Mouse (Mus musculus) forebrain, embryonic 11.5 days (tissue): ENCODE measurements at regions not wholly inside any gene's neighbourhood (a gene's known extent, or its start where the extent isn't known, plus 50 kb on each side); places are given as distances from the start of the nearest gene placed in this dataset. TPM values are rescaled to one million over a fixed set of nuclear protein-coding genes. Genes with fewer than 3 reads are reported as not detected.
"Not testable (repeated sequence)": the region's sequence is repeated elsewhere in the genome, so short reads cannot be mapped to it uniquely, and the experiment has no call there.

Source experiments
- ATAC-seq: fragments of 200-750 bp; cut with Nextera tagmentation; replicated peaks from 2 replicates; pipeline ENCODE4 v1.8.0; 2017; ENCODE audit warnings: moderate TSS enrichment; ENCODE audit not compliant: low FRiP score
- DNase-seq: peaks from one replicate; pipeline ENCODE4 v3.0.0-alpha.2; 2017; ENCODE audit warnings: low spot score
- H3K27ac ChIP-seq: fragments of 300-500 bp; sonication (generic); 2 replicates; pipeline ENCODE4 v1.5.1; 2014; ENCODE audit warnings: low read depth, low read length
- H3K27me3 ChIP-seq: fragments of 300-500 bp; sonication (generic); 2 replicates; pipeline ENCODE4 v1.6.1; 2014; ENCODE audit warnings: mild to moderate bottlenecking, low read length, mixed read lengths; ENCODE audit not compliant: control insufficient read depth, insufficient read depth
- H3K36me3 ChIP-seq: fragments of 300-500 bp; sonication (generic); 2 replicates; pipeline ENCODE4 v1.6.1; 2014; ENCODE audit warnings: mild to moderate bottlenecking, low read length, moderate library complexity, mixed read lengths; ENCODE audit not compliant: control insufficient read depth, insufficient read depth
- H3K4me1 ChIP-seq: fragments of 300-500 bp; sonication (generic); replicated peaks from 2 replicates; pipeline ENCODE4 v1.6.1; 2014; ENCODE audit warnings: low read length, mixed read lengths; ENCODE audit not compliant: control insufficient read depth, insufficient read depth
- H3K4me2 ChIP-seq: fragments of 300-500 bp; sonication (generic); 2 replicates; pipeline ENCODE4 v1.6.1; 2014; ENCODE audit warnings: low read depth, mild to moderate bottlenecking, low read length, moderate library complexity, mixed read lengths; ENCODE audit not compliant: severe bottlenecking
- H3K4me3 ChIP-seq: fragments of 300-500 bp; sonication (generic); 2 replicates; pipeline ENCODE4 v1.5.1; 2014; ENCODE audit warnings: low read depth, low read length
- H3K9ac ChIP-seq: fragments of 300-500 bp; sonication (generic); 2 replicates; pipeline ENCODE4 v1.6.1; 2014; ENCODE audit warnings: low read length
- H3K9me3 ChIP-seq: fragments of 300-500 bp; sonication (generic); 2 replicates; pipeline ENCODE4 v1.6.1; 2016; ENCODE audit warnings: low read length, mixed read lengths; ENCODE audit not compliant: control insufficient read depth
- WGBS: fragments of 180-500 bp; shearing (Covaris S2); extraction: QIAGEN DNeasy Blood & Tissue Kit; methylation state at CpG from one replicate; pipeline ENCODE4 v1.1.7; 2014; 5-methylcytosine and 5-hydroxymethylcytosine counted together
- microRNA-seq: library from miRNA; unstranded; fragments of <30 nt; microRNA quantifications from one replicate; pipeline ENCODE4, GENCODE M21; 2016; ENCODE audit not compliant: insufficient number of aligned reads

DNA sequence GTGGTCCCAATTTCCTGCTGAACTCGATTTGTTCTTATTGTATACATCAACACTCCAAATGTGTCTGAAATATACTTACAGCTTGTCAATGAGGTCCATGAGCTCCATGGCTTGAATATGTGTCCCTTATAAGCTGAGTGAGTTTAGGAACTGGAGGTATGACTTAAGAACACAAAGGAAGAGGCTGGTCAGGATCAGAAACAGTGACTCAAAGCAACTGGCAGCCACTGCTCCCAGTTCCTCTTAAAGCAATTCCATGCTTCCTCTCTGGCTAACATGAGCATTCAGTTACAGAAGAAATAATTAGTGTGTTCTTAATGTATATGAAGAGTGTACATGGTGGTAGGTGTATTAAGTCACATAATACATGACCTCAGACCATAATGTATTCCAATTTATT, 81.7 kb upstream of the Egfr start:
- H3K4me3 ChIP-seq: no peak overlapping the region
- ATAC-seq (no peak), DNase-seq (no peak)
- no peak overlapping the region for H3K27ac ChIP-seq
- no peak overlapping the region for H3K4me2 ChIP-seq
- H3K9me3 ChIP-seq: no peaks in the 10 kb centered on the region
- H3K27me3 ChIP-seq: no peaks in the 10 kb centered on the region
- 89% methylated on average over 1 of the region's 1 CpGs for WGBS
- no peaks in the 10 kb centered on the region for H3K36me3 ChIP-seq
- H3K9ac ChIP-seq: no peak overlapping the region
- H3K4me1 ChIP-seq: no peaks in the 10 kb centered on the region

- not testable (repeated sequence) for H3K4me3 ChIP-seq, H3K27ac ChIP-seq, H3K36me3 ChIP-seq, H3K4me2 ChIP-seq, H3K9ac ChIP-seq, H3K27me3 ChIP-seq, H3K9me3 ChIP-seq, ATAC-seq, H3K4me1 ChIP-seq, DNase-seq
- 6% methylated on average over 1 of the region's 1 CpGs for WGBS
These were observed 76.1 kb upstream of the Egfr start for GRCm38 (mm10) chr11:16675951-16676350.

GRCm38 (mm10) chr11:16683538-16683937, 68.5 kb upstream of the Egfr start:
- no peak for DNase-seq
- no peaks in the 10 kb centered on the region for H3K36me3 ChIP-seq
- H3K27me3 ChIP-seq: no peaks in the 10 kb centered on the region
- no peak overlapping the region for H3K27ac ChIP-seq
- no peak overlapping the region for H3K4me3 ChIP-seq
- ATAC-seq: no peak
- no peak overlapping the region for H3K9ac ChIP-seq
- no peaks in the 10 kb centered on the region for H3K9me3 ChIP-seq
- no peak overlapping the region for H3K4me2 ChIP-seq
- no peaks in the 10 kb centered on the region for H3K4me1 ChIP-seq
- WGBS: 92% methylated on average over 1 of the region's 1 CpGs

DNA sequence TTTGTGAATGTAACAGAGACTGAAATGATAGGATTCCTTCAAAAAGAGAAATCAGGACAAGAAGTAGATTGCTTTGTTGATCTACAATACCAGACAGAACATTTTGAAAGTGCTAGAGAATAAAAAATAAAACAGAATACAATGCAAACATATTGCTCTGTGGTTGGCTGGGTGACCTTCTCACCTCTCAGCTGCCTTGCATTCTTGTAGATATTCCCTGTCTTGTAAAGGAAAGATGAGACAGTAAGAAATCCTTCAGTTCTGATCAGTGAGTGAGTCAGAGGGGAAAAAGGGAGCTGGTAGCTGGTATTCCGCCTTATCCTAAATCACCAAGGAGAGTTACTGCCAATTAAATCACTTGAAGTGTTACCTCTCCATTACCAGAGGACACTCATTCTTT, 56.4 kb upstream of the Egfr start:
- no peak for ATAC-seq
- no peak overlapping the region for H3K4me3 ChIP-seq

GRCm38 (mm10) chr11:16696787-16697186, 55.2 kb upstream of the Egfr start:
- Histone ChIP-seq H3K9me3 (no peaks in the 10 kb centered on the region), H3K4me2 (no peak overlapping the region), H3K27me3 (no peaks in the 10 kb centered on the region), H3K27ac (no peak overlapping the region), H3K4me1 (no peaks in the 10 kb centered on the region), H3K4me3 (no peak overlapping the region), H3K36me3 (no peaks in the 10 kb centered on the region), H3K9ac (no peak overlapping the region)
- 80% methylated on average over 2 of the region's 2 CpGs for WGBS
- ATAC-seq (no peak), DNase-seq (no peak)

More for the DNA sequence above, 56.4 kb upstream of the Egfr start:
- WGBS: 87% methylated on average over 1 of the region's 1 CpGs
- Histone ChIP-seq H3K9me3 (no peaks in the 10 kb centered on the region), H3K4me1 (no peaks in the 10 kb centered on the region), H3K27ac (no peak overlapping the region), H3K36me3 (no peaks in the 10 kb centered on the region), H3K4me2 (no peak overlapping the region), H3K27me3 (no peaks in the 10 kb centered on the region), H3K9ac (no peak overlapping the region)
- DNase-seq: no peak

- no peaks in the 10 kb centered on the region for H3K4me1 ChIP-seq
- H3K9ac ChIP-seq: no peak overlapping the region
- ATAC-seq (no peak), DNase-seq (no peak)
- no peak overlapping the region for H3K4me3 ChIP-seq
- no peaks in the 10 kb centered on the region for H3K36me3 ChIP-seq
- 92% methylated on average over 4 of the region's 4 CpGs for WGBS
- no peak overlapping the region for H3K27ac ChIP-seq
- H3K9me3 ChIP-seq: no peaks in the 10 kb centered on the region
- H3K27me3 ChIP-seq: no peaks in the 10 kb centered on the region
- H3K4me2 ChIP-seq: no peak overlapping the region
These were observed 50.2 kb upstream of the Egfr start for GRCm38 (mm10) chr11:16701826-16702225.

Small RNA genes in the stretch of these regions (microRNA-seq; reads per million reads assigned to microRNA genes)
- not detected for gene Gm24714
